Mouse (Mus musculus) thymus, postnatal 0 days (tissue): ENCODE results near the gene Ebf1. TPM values are rescaled to one million over a fixed set of nuclear protein-coding genes. Genes with fewer than 3 reads are reported as not detected.

Source experiments
- DNase-seq: peaks from one replicate; pipeline ENCODE4 v3.0.0-alpha.2; 2015; ENCODE audit warnings: low spot score
- polyA plus RNA-seq: library from polyadenylated mRNA; unstranded; fragments of >200 nt; fragmentation: Nextera tagmentation; extraction: Ambion mirVana; gene quantifications from 2 replicates; pipeline ENCODE4 v1.2.1, GENCODE M21; 2015

The Ebf1 gene
- polyA plus RNA-seq, 1 experiment from 2014 or later, result 4.1 TPM

GRCm38 (mm10) chr11:44656916-44657315 is 39.8 kb downstream of the Ebf1 start:
- DNase-seq, result no peak

- no peak for DNase-seq
These were observed 40.8 kb downstream of the Ebf1 start for GRCm38 (mm10) chr11:44657833-44658395.

GRCm38 (mm10) chr11:44661875-44662274 is 44.8 kb downstream of the Ebf1 start:
- DNase-seq, result no peak

GRCm38 (mm10) chr11:44663609-44664141 is 46.6 kb downstream of the Ebf1 start:
- DNase-seq, result no peak

GRCm38 (mm10) chr11:44665156-44665682 is 48.1 kb downstream of the Ebf1 start:
- DNase-seq, result no peak

- DNase-seq, result no peak
These were observed 48.8 kb downstream of the Ebf1 start for GRCm38 (mm10) chr11:44665741-44666531.

- no peak for DNase-seq
These were observed 49.6 kb downstream of the Ebf1 start for GRCm38 (mm10) chr11:44666741-44667140.

GRCm38 (mm10) chr11:44681306-44681705 is 64.2 kb downstream of the Ebf1 start:
- DNase-seq, result no peak

GRCm38 (mm10) chr11:44681995-44682394 is 64.9 kb downstream of the Ebf1 start:
- no peak for DNase-seq

- no peak for DNase-seq
These were observed 65.8 kb downstream of the Ebf1 start for GRCm38 (mm10) chr11:44682703-44683539.

- no peak for DNase-seq
These were observed 67.5 kb downstream of the Ebf1 start for GRCm38 (mm10) chr11:44684486-44685076.

GRCm38 (mm10) chr11:44685129-44685528 is 68.0 kb downstream of the Ebf1 start:
- DNase-seq, result no peak

GRCm38 (mm10) chr11:44685911-44686361 is 68.8 kb downstream of the Ebf1 start:
- DNase-seq, result no peak

GRCm38 (mm10) chr11:44686378-44686777 is 69.3 kb downstream of the Ebf1 start:
- no peak for DNase-seq

- no peak for DNase-seq
These were observed 71.4 kb downstream of the Ebf1 start for GRCm38 (mm10) chr11:44688542-44688941.

GRCm38 (mm10) chr11:44689571-44690264 is 72.6 kb downstream of the Ebf1 start:
- DNase-seq, result no peak

- no peak for DNase-seq
These were observed 73.1 kb downstream of the Ebf1 start for GRCm38 (mm10) chr11:44690265-44690572.

- no peak for DNase-seq
These were observed 78.3 kb downstream of the Ebf1 start for GRCm38 (mm10) chr11:44695416-44695815.

- DNase-seq, result no peak
These were observed 79.6 kb downstream of the Ebf1 start for GRCm38 (mm10) chr11:44696539-44697201.

- no peak for DNase-seq
These were observed 83.1 kb downstream of the Ebf1 start for GRCm38 (mm10) chr11:44700181-44700580.
